Mouse (Mus musculus) gastrocnemius, postnatal 14 days (tissue): ENCODE measurements around the gene Cdk8. TPM values are rescaled to one million over a fixed set of nuclear protein-coding genes. Genes with fewer than 3 reads are reported as not detected.

Source experiments
- DNase-seq: peaks from one replicate; pipeline ENCODE4 v3.0.0; 2021; ENCODE audit warnings: mixed read lengths
- intact Hi-C: fragments of 180-260 bp; cut with DNase I; formaldehyde crosslinking; loops from one replicate; pipeline ENCODE4 v1.15.1; 2025; ENCODE audit warnings: low total_unique reads
- total RNA-seq, 2 experiments: library from RNA; stranded (reverse); gene quantifications; 2 replicates each; pipeline ENCODE4 v1.2.3; 2021

The Cdk8 gene
- total RNA-seq, 2 experiments from 2014 or later = 14.7 to 14.9 TPM

DNA sequence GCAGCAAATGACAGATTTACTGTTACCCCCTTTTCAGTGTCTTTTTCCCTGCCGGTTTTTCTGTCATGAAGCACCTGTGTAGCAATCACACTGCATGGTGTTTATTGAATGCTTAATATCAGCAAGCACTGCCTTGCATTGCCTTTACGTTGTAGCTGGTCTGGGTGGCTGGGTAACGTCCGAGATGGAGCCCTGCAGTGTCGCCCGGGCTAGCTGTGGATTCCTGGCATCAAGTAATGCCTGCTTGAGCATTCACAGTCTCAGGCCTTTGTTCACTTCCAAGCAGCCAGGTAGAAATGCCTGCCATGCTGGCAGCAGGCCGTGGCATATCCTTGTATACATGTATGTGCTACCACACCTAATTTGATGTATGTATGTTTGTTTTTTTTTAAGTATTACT is 36.7 kb downstream of the Cdk8 start:
- intact Hi-C loops = no loop called here
- DNase-seq = no peak

DNA sequence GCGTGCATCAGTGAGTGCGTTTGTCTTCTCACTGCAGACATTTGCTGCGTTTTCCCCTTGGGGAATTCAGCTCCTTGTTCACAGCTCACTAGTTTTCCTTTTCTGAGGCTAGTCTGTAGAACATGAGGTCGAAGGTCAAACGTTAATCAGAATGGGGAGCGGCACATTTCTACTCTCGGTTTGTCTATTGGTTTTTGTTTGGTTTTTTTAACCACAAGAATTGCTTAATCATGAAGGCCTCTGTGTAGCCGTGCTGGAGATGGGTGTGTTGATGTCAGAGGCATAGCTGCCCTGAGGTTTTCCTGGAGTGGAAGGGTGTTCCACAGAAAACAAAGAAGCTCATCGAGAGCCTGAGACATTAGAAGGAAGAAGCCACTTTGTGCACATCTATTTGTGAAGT is 39.6 kb downstream of the Cdk8 start:
- no peak for DNase-seq
- intact Hi-C loops = no loop called here

DNA sequence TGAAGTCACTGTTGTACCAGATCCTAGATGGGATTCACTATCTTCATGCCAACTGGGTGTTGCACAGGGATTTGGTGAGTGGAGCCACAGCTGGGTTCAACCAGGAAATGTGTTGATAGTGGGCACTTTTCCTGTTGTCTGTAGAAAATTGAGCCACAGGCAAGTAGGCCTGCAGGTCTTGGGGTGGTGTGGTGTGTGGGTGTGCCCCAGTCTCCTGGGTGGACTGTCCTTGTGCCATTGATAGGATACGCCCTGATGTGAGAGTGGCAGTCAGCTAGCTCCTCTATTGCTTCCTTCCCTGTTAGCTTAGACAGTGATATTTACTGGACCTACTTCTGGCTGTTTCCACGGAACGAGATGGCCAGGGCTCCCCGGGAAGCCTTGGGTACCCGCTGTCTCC is 40.6 kb downstream of the Cdk8 start:
- DNase-seq = no peak
- intact Hi-C loops = no loop called here

DNA sequence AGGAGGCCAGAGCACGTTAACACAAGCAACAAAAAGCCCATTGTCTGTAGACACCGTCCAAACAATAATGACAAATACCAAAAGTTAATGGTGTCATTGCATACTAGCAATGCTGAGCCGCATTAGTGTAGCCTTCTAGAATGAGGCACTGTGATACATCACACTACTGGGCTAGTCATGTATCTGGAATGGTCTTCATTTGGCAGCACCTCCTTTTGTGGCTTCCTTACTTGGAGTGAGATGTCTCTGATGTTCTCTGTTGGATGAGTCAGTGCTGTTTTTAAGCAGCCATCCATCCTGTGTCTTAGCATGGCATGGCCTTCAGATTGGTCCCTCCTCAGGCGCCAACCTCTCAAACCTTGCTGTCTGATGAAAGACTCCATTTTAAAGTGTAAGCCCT is 42.1 kb downstream of the Cdk8 start:
- DNase-seq = no peak
- intact Hi-C loops = no loop called here

DNA sequence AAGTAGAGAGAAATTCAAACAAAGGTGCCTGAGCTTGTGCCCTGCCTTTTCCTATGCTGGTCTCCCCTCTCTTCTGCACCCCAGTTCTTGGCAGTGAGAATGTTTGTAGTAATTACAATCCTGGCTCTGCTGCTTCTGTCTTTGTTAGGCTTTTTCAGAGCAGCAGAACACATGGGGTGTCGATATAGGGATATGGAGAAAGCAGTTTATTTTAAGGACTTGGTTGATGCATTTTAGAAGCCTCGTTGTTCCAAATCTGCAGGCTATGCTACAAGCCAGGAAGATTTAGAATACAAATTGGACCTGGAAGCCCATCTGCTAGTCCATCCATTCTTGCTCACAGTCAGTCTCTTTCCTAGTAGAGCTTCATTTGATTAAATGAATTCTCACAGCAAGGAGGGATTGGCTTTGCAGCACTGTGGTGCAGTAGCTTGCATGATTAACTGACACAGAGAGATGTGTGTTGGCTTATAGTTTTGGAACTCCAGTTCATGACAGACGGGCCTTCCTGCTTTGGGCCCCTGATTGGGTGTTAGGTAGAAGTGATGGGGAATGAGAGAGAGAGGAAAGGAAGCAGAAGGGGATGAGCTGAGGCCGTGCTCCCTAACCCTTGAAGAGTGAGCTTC is 43.5 kb downstream of the Cdk8 start:
- intact Hi-C loops = no loop called here
- DNase-seq = no peak

DNA sequence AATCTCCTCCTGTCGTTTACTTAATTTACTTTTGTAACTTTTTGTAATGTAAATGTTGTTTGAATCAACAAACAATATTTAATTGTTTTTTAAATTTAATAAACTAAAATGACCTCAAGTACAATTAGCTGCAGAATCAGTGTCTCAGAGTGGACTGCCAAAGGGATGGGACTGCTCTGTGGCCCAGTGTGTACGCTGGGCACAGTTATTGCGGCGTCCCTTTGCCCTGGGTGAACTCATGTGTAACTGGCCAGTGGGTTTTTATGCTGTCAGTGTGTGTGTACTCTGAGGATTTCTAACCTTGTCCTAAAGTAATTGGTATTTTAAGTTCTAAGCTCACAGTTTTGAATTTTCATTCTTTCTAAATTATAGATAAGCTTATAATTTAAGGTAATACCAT is 46.5 kb downstream of the Cdk8 start:
- DNase-seq = no peak
- intact Hi-C loops = no loop called here

DNA sequence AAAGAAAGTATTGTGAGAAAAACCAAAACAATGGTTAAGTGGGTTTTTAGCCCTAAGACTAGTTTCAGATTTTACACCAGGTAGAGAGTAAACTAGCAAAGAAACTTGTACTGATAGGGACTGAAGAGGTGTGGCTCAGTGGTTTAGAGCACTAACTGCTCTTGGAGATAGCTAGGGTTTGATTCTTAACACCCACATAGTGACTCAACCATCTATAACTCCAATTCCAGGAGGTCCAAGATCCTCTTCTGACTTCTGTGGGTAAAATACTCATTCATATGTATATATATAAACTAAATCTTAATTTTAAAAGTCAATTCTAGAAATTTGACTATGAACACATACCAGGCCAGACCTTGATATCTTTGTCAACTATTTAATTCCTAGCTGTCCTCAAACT is 49.0 kb downstream of the Cdk8 start:
- intact Hi-C loops = loop anchor here (10.0 kb wide), 1 partner anchor 45 kb away; the partner anchor contains the start of gene Cdk8
- DNase-seq = no peak

DNA sequence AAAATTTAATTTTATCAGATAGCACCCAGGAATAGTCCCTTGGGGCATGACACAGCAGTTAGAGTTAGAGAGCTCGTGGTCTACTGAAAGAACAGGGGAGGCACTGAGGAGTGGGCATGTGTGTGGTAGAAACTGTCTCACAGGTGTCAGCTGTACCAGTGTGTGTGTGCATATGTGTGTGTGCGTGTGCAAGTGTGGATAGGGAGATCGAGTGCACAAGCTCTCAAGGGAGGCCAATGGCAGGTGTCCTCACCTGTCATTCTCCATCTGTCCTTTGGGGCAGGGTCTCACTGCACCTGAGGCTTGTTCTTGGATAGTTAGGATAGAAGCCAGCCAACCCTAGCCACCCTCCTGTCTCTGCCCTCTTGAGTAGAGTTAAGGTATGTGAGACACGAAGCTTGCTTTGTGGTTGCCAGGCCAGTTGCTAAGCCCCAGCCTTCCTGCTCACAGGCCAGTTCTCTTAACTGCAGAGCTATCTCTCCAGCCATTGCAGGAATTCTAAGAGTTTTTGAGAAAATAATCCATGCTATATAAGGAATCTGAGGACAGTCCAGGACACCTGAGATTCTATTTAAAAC is 50.3 kb downstream of the Cdk8 start:
- DNase-seq = no peak
- intact Hi-C loops = loop anchor here (10.0 kb wide), 1 partner anchor 47 kb away; the partner anchor contains the start of gene Cdk8

DNA sequence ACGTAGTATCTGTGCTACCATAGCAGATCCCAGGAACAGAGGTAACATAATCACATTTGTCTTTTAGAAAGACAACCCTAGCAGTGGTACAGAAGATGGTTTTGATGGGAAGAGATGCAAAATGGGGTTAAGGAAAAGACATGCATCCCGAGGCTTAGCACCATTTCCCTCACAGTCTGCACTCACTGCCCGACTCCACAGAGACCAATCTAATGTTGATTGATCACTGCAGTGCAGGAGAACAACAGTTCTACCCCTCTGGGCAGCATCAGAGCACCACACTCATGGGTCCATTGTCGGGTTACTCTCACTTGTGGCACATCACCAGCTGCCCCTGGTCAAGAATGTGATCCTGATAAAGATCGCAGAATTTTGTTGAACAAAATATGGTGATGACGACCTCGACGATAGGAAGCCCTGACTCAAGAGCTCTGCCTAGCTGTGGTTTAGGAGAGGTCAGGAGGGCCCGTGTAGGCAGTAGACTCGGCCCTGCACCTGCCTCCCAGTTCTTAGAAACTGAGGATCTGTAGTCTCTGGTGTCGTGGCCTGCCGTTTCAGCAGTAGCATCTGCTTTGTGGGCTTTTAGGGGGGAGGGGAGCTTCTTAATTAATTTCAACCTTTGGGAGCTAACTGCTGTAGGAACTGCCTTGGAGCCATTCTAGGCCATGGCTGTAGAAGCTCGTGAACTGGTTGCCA is 51.0 kb downstream of the Cdk8 start:
- intact Hi-C loops = loop anchor here (10.0 kb wide), 1 partner anchor 47 kb away; the partner anchor contains the start of gene Cdk8
- DNase-seq = no peak

DNA sequence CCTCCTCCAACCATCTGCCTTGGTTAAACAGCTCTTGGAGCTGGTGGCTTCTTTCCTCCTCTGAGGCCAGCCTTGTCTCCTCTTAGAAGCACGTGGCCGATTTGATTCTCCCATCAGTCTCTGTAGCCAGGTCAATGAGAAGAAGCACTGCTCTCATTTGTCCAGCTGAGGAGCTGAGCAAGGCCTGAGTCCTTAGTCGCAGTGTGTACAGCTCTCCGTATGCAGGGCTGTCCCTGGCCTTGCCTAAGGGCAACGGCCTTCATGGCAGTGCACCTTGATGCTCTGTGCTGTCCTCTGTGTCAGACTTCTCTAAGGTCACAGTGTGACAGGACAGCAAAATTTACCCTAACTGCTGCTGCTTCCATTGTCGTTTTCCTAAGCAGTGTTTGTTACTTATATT is 52.9 kb downstream of the Cdk8 start:
- DNase-seq = no peak
- intact Hi-C loops = loop anchor here (10.0 kb wide), 1 partner anchor 49 kb away; the partner anchor contains the start of gene Cdk8

DNA sequence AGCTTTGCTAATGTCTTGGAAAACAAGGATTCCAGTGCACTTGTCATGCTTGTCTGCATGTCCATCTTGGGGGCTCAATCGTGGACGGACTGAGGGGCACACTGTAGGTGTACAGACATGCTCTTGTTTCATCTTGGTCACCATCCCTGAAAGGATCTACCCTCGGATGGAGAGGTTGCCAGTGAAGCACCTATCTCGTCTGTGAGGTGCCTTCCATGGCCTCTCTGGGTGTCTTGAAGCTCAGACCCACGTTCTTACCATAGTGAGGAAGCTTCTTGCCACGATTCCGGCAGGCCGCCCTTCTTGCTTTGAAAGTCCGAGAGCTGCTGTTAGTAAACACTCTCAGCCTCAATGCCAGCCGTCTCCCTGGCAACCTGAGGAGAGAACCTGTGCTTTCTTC is 56.4 kb downstream of the Cdk8 start:
- no peak for DNase-seq
- intact Hi-C loops = loop anchor here (10.0 kb wide), 1 partner anchor 53 kb away; the partner anchor contains the start of gene Cdk8

DNA sequence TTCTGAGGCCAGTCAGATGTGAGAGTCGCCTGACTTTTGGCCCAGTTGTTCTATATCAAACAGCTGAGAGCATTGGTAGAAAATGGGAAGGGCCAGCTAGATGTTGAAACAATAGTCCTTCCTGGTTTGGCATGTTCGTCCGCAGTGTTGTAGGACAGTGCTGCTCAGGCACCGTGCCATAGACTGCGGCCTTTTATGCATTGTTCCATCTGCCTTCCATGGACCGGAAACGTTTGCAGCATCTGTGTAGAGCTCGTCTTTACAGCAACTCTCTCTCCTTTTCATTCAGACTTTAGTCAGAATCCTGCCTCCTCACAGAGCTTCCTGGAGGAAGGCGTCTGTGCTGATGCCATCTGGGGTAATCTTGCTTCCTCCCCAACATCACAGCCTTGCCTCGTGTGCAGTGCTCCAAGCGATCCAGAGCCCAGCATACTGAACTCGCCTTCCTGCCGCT is 57.0 kb downstream of the Cdk8 start:
- DNase-seq = no peak
- intact Hi-C loops = loop anchor here (10.0 kb wide), 1 partner anchor 53 kb away; the partner anchor contains the start of gene Cdk8

DNA sequence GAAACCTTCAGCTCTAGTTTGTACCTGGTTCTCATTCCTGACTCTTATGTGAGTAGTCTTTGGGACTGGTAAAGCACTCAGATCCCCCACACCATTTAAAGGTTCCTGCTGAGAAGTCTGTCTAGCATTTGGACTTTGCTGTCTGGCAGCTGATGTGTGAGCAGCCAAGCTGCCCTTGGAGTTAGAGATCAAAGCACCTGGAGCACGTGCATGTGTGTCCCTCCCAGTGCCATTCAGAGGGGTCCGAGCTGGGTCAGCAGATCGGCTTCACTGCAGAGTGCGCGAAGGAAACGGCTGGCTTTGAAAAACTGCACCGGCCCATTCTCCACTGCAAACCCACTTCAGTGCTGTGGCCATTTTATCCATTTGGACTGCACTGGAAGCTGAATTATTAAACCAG is 58.9 kb downstream of the Cdk8 start:
- intact Hi-C loops = loop anchor here (10.0 kb wide), 1 partner anchor 55 kb away; the partner anchor contains the start of gene Cdk8

DNA sequence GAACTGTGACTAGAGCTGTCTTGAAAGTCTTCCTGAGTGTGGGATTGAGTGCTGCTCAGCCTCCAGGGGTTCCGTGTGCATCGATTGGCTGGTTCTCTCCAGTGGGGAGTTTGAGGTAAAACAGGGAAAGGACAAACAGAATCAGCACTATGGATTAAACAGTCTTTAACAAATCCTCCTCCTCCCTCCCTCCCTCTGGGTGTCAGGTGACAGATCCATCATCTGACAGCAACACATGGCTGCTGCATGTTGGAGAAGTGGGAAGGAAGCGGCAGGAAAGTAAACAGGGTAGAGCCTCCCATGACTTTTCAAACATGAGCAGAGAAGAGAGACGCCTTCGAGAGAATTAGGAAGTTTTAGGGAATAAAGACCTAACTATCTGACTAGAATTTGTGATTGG is 59.4 kb downstream of the Cdk8 start:
- no peak for DNase-seq
- intact Hi-C loops = no loop called here

More for the DNA sequence above, 58.9 kb downstream of the Cdk8 start:
- DNase-seq = no peak

DNA sequence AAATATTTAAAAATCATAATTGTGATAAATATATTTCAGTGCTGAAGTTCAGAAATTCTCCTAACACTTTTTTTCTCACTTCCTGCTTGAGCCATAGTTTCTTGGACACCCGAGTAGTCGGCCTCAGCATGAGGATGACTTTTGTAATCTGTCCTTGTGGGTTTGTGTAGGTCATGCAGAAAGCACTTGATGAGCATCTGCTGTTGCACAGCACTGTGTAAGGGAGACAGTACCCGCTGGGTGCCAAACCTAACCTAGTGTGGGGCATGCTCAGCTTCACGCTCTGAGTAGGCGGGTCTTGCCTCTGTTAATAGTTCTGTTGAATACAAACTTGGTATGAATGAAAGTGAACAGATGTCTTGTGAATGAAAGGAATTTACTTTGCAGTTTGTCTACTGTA is 60.5 kb downstream of the Cdk8 start:
- intact Hi-C loops = no loop called here
- no peak for DNase-seq

DNA sequence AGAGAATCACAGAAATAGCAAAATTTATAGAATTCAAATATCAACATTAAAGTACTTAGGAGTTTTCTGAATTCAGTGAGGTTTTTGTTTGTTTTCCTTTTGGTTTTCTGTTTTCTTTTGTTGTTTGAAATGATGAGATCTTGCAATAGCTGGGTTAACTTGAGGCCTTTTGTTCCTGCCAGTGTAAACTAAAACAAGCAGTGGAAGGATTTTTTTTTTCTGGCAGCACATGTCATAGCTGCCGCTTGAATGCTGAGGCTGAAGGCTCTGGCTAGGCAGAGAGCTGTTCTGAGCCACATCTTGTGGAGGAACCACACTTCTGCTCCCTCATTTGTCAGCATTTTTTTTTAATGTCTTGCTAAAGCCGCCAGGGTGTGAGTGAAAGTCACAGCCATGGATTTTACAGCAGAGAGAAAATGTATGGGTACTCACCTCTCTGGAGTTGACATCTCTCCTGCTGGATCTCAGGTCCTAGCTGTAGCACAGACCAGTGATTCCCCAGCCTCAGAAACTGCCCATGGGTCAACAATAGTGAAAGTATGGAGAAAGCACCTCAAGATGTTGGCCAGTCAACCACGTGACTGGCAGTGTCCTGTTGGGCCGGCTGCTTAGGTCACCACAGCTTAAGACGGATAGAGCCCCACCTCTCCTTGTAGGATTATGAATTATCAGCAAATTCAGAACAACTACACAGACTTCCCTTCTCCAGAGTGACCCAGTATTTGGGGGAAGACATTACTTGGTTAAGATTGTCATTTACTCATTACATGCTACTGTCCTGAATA is 62.1 kb downstream of the Cdk8 start:
- intact Hi-C loops = no loop called here
- DNase-seq = no peak

DNA sequence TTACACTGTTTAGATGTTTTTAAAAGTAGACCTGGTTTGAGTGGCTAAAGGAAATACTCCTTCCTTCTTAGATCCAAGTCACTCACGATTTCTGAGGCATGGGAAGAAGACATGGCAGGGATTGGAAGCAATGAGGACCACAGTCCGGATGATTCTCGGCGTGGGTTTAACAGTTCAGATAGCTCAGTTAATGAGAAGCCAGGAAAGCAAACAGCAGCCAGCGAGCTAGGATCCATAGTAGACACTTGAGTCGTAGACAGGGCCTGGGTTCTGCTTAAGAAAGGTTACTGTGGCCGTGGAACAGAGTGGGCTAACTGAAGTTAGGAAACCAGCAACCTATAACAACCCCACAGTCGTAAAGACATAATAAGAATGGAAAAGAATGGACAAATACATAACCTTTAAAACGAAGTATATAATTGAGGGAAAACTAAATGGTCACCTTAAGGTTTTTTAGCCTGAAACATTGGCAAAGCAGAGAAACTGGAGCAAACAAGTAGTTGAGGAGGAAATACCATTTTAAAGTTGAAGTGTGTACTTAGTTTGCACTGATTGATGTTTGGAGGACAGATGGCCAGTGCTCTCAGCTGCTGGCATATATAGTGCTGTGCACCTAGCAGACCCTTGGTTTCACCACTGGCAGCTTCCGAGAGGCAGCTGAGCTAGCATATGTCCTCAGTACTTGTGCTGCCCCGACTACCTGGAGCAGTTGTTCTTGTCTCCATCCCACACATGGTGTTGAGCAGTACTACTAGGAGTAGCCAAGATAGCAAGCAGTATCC is 63.1 kb downstream of the Cdk8 start:
- intact Hi-C loops = no loop called here
- DNase-seq = no peak

DNA sequence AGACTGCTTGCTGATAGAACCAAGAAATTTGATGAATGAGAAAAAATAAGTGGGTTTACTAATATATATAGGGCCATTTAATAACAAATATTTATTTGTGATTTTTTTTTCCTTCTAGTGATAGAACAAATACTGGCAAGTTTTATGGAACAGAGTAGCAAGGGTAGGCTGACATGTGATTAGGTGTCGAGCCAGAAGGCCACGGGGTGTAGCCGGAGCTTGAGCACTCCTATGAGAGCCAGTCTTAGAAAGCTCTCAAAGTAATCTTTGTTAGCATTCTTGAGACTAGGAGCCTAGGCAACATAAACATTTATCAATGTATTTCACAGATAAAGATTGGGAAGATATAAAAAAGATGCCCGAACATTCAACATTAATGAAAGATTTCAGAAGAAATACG is 63.8 kb downstream of the Cdk8 start:
- intact Hi-C loops = loop anchor here (5.0 kb wide), 1 partner anchor 108 kb away; the partner anchor contains the start of gene 1700001J03Rik
- DNase-seq = no peak
